Mouse (Mus musculus) MEL (cell line): ENCODE results near the gene Ap3m1. TPM values are rescaled to one million over a fixed set of nuclear protein-coding genes. Genes with fewer than 3 reads are reported as not detected.

Experiments
- DNase-seq: peaks from one replicate; pipeline ENCODE4 v3.0.0; 2011; ENCODE audit warnings: low read depth, low spot score
- H3K27ac ChIP-seq: 2 replicates; pipeline ENCODE4 v1.5.1; 2012; ENCODE audit warnings: low read depth, mild to moderate bottlenecking, control low read depth, low read length, moderate library complexity; ENCODE audit not compliant: control insufficient read depth
- H3K27me3 ChIP-seq, 2 experiments: fragments of 150-350 bp in 1 of 2; sonication (generic) in 1 of 2; 2 replicates each; pipeline ENCODE4 v1.6.1; 2012; ENCODE audit warnings: low read length in 2 of 2, mild to moderate bottlenecking in 2 of 2, improper control_type of control experiment in 1 of 2, moderate library complexity in 1 of 2; ENCODE audit not compliant: insufficient read depth in 2 of 2, control insufficient read depth in 1 of 2
- H3K36me3 ChIP-seq, 2 experiments: 2 replicates each; pipeline ENCODE4 v1.6.1; 2012 to 2014; ENCODE audit warnings: low read length in 2 of 2, improper control_type of control experiment in 1 of 2, inconsistent platforms in 1 of 2, mild to moderate bottlenecking in 1 of 2; ENCODE audit not compliant: insufficient read depth in 2 of 2, control insufficient read depth in 1 of 2
- H3K4me1 ChIP-seq, 2 experiments: fragments of 150-350 bp in 1 of 2; sonication (generic) in 1 of 2; 2 replicates each; pipeline ENCODE4 v1.6.1; 2012; ENCODE audit warnings: low read length in 2 of 2, improper control_type of control experiment in 1 of 2, mild to moderate bottlenecking in 1 of 2; ENCODE audit not compliant: insufficient read depth in 2 of 2, control insufficient read depth in 1 of 2
- H3K4me3 ChIP-seq, 2 experiments: fragments of 150-350 bp in 1 of 2; sonication (generic) in 1 of 2; 2 replicates each; pipeline ENCODE4 v1.5.1; 2012; ENCODE audit warnings: low read depth in 2 of 2, low read length in 2 of 2, mild to moderate bottlenecking in 2 of 2, moderate library complexity in 2 of 2, control low read depth in 1 of 2, improper control_type of control experiment in 1 of 2; ENCODE audit not compliant: control insufficient read depth in 1 of 2, insufficient read depth in 1 of 2
- H3K79me2 ChIP-seq: 2 replicates; pipeline ENCODE4 v1.6.1; 2012; ENCODE audit warnings: mild to moderate bottlenecking, low read length, moderate library complexity; ENCODE audit not compliant: control insufficient read depth, poor library complexity, insufficient read depth
- H3K9ac ChIP-seq: 2 replicates; pipeline ENCODE4 v1.6.1; 2012; ENCODE audit warnings: low read depth, mild to moderate bottlenecking, control low read depth, low read length, moderate library complexity; ENCODE audit not compliant: control insufficient read depth, poor library complexity, severe bottlenecking
- H3K9me3 ChIP-seq: fragments of 150-350 bp; sonication (generic); replicated peaks from 2 replicates; pipeline ENCODE4 v1.6.1; 2012; ENCODE audit warnings: mild to moderate bottlenecking, low read length, improper control_type of control experiment, moderate library complexity; ENCODE audit not compliant: insufficient read depth
- BHLHE40 ChIP-seq: IDR thresholded peaks from 2 replicates; pipeline ENCODE4 v1.6.1; 2012; ENCODE audit warnings: low read depth, mild to moderate bottlenecking, inconsistent platforms, low read length, improper control_type of control experiment, borderline replicate concordance
- CHD1 ChIP-seq: IDR thresholded peaks from 2 replicates; pipeline ENCODE4 v1.6.1; 2012; ENCODE audit warnings: low read depth, mild to moderate bottlenecking, inconsistent platforms, low read length, improper control_type of control experiment
- E2F4 ChIP-seq: IDR thresholded peaks from 2 replicates; pipeline ENCODE4 v1.6.1; 2011; ENCODE audit warnings: low read depth, low read length, improper control_type of control experiment, borderline replicate concordance
- ELF1 ChIP-seq: IDR thresholded peaks from 2 replicates; pipeline ENCODE4 v1.6.1; 2014; ENCODE audit warnings: low read depth, mild to moderate bottlenecking, inconsistent platforms, low read length, improper control_type of control experiment, moderate library complexity
- EP300 ChIP-seq, 2 experiments: IDR thresholded peaks; 2 replicates each; pipeline ENCODE4 v1.6.1; 2011; ENCODE audit warnings: improper control_type of control experiment in 2 of 2, low read length in 2 of 2, low read depth in 1 of 2, mild to moderate bottlenecking in 1 of 2
- ETS1 ChIP-seq: IDR thresholded peaks from 2 replicates; pipeline ENCODE4 v1.6.1; 2012; ENCODE audit warnings: low read depth, mild to moderate bottlenecking, inconsistent platforms, low read length, improper control_type of control experiment, moderate library complexity
- GATA1 ChIP-seq: IDR thresholded peaks from 2 replicates; pipeline ENCODE4 v1.6.1; 2011; ENCODE audit warnings: low read depth, low read length, improper control_type of control experiment
- HCFC1 ChIP-seq: IDR thresholded peaks from 2 replicates; pipeline ENCODE4 v1.6.1; 2012; ENCODE audit warnings: low read depth, mild to moderate bottlenecking, inconsistent platforms, low read length, improper control_type of control experiment, moderate library complexity
- JUND ChIP-seq: IDR thresholded peaks from 2 replicates; pipeline ENCODE4 v1.6.1; 2011; ENCODE audit warnings: low read depth, mild to moderate bottlenecking, improper control_type of control experiment, low read length
- MAFK ChIP-seq: IDR thresholded peaks from 2 replicates; pipeline ENCODE4 v1.6.1; 2011; ENCODE audit warnings: low read depth, mild to moderate bottlenecking, low read length, improper control_type of control experiment, borderline replicate concordance
- MAX ChIP-seq: IDR thresholded peaks from 2 replicates; pipeline ENCODE4 v1.6.1; 2011; ENCODE audit warnings: low read length, improper control_type of control experiment
- MAZ ChIP-seq: IDR thresholded peaks from 2 replicates; pipeline ENCODE4 v1.6.1; 2012; ENCODE audit warnings: low read depth, mild to moderate bottlenecking, inconsistent platforms, low read length, improper control_type of control experiment
- MEF2A ChIP-seq: IDR thresholded peaks from 2 replicates; pipeline ENCODE4 v1.6.1; 2014; ENCODE audit warnings: low read depth, mild to moderate bottlenecking, inconsistent platforms, low read length, improper control_type of control experiment; ENCODE audit not compliant: poor library complexity, insufficient replicate concordance, severe bottlenecking; ENCODE audit errors: extremely low read depth
- MXI1 ChIP-seq: IDR thresholded peaks from 2 replicates; pipeline ENCODE4 v1.6.1; 2011; ENCODE audit warnings: mild to moderate bottlenecking, low read depth, low read length, improper control_type of control experiment
- MYB ChIP-seq: IDR thresholded peaks from 2 replicates; pipeline ENCODE4 v1.6.1; 2011; ENCODE audit warnings: mild to moderate bottlenecking, low read depth, low read length, improper control_type of control experiment
- NELFE ChIP-seq: IDR thresholded peaks from 2 replicates; pipeline ENCODE4 v1.6.1; 2011; ENCODE audit warnings: low read depth, low read length, improper control_type of control experiment
- POLR2A ChIP-seq, 2 experiments: IDR thresholded peaks; 2 replicates each; pipeline ENCODE4 v1.6.1; 2011 to 2012; ENCODE audit warnings: low read length in 2 of 2, mild to moderate bottlenecking in 2 of 2, control low read depth in 1 of 2, improper control_type of control experiment in 1 of 2, low read depth in 1 of 2, moderate library complexity in 1 of 2; ENCODE audit not compliant: control insufficient read depth in 1 of 2, insufficient read depth in 1 of 2, poor library complexity in 1 of 2
- POLR2AphosphoS2 ChIP-seq: IDR thresholded peaks from 2 replicates; pipeline ENCODE4 v1.6.1; 2011; ENCODE audit warnings: low read length, improper control_type of control experiment
- RCOR1 ChIP-seq: IDR thresholded peaks from 2 replicates; pipeline ENCODE4 v1.6.1; 2012; ENCODE audit warnings: low read depth, mild to moderate bottlenecking, inconsistent platforms, low read length, improper control_type of control experiment
- SIN3A ChIP-seq: IDR thresholded peaks from 2 replicates; pipeline ENCODE4 v1.6.1; 2012; ENCODE audit warnings: low read length, improper control_type of control experiment, inconsistent platforms
- TAL1 ChIP-seq: IDR thresholded peaks from 2 replicates; pipeline ENCODE4 v1.6.1; 2012; ENCODE audit warnings: mild to moderate bottlenecking, inconsistent platforms, low read length, moderate library complexity, mixed read lengths
- TBP ChIP-seq: IDR thresholded peaks from 2 replicates; pipeline ENCODE4 v1.8.0; 2011; ENCODE audit warnings: low read depth, low read length, improper control_type of control experiment
- TCF12 ChIP-seq: IDR thresholded peaks from 2 replicates; pipeline ENCODE4 v1.6.1; 2014; ENCODE audit warnings: low read depth, mild to moderate bottlenecking, inconsistent platforms, low read length, improper control_type of control experiment, moderate library complexity
- UBTF ChIP-seq: IDR thresholded peaks from 2 replicates; pipeline ENCODE4 v1.6.1; 2012; ENCODE audit warnings: low read depth, mild to moderate bottlenecking, inconsistent platforms, low read length, improper control_type of control experiment, moderate library complexity, borderline replicate concordance; ENCODE audit not compliant: insufficient read depth
- ZC3H11A ChIP-seq: IDR thresholded peaks from 2 replicates; pipeline ENCODE4 v1.6.1; 2012; ENCODE audit warnings: low read depth, mild to moderate bottlenecking, inconsistent platforms, low read length, improper control_type of control experiment
- ZMIZ1 ChIP-seq: IDR thresholded peaks from 2 replicates; pipeline ENCODE4 v1.6.1; 2012; ENCODE audit warnings: low read depth, mild to moderate bottlenecking, inconsistent platforms, low read length, improper control_type of control experiment, moderate library complexity
- ZNF384 ChIP-seq: IDR thresholded peaks from 2 replicates; pipeline ENCODE4 v1.6.1; 2012; ENCODE audit warnings: low read depth, mild to moderate bottlenecking, inconsistent platforms, low read length, improper control_type of control experiment
- polyA plus RNA-seq, 2 experiments: library from polyadenylated mRNA; stranded (reverse) in 1 of 2; unstranded in 1 of 2; fragments of >175 nt in 1 of 2; fragments of >200 nt in 1 of 2; gene quantifications; 2 replicates each; pipeline versions ENCODE4 v1.2.1 to v1.2.4; 2012; ENCODE audit warnings: low replicate concordance in 2 of 2, low read depth in 1 of 2; ENCODE audit not compliant: insufficient read length in 2 of 2, insufficient read depth in 1 of 2, missing spikeins in 1 of 2
- total RNA-seq: library from RNA; depleted of rRNA; stranded (reverse); fragments of 300-350 nt; gene quantifications from 2 replicates; pipeline ENCODE4 v1.2.3, GENCODE M21; 2012

The Ap3m1 gene
- total and polyA plus RNA-seq, 3 experiments, result 31.8 to 47.4 TPM; not detected in 1

- Histone ChIP-seq H3K9me3 (no peaks in the 10 kb centered on the region), H3K4me1 (peaks cover 21 to 35% of the 10 kb centered on the region in 2 experiments), H3K79me2 (peaks cover 28% of the 10 kb centered on the region), H3K36me3 (peaks cover 0 to 43% of the 10 kb centered on the region in 2 experiments; a peak in 2 of 4 replicates), H3K4me3 (peak overlapping the region; percentile 84 to 86), H3K9ac (peak overlapping the region; percentile 83), H3K27me3 (no peaks in the 10 kb centered on the region), H3K27ac (peak overlapping the region; percentile 98)
- TF ChIP-seq ZNF384 (no peak), CHD1 (peak; percentile 54; the same call in 1 of the 2 replicates), TCF12 (peak; percentile 91), GATA1 (peak; percentile 94), RCOR1 (peak; percentile 91), POLR2AphosphoS2 (peak; percentile 47; the same call in 1 of the 2 replicates), EP300 (IDR thresholded peaks at IDR 0.05; ENCODE audit: low read depth in 1 of 2, low read length in 2 of 2) (peak; percentile 84 to 86), ZC3H11A (peak; percentile 24; the same call in 1 of the 2 replicates), MYB (peak; percentile 38; the same call in 1 of the 2 replicates), MXI1 (peak; percentile 67), BHLHE40 (peak; percentile 83; the same call in 1 of the 2 replicates), NELFE (peak; percentile 19), ETS1 (peak; percentile 85), ELF1 (no peak), SIN3A (peak; percentile 78), MAFK (no peak; the same call in 1 of the 2 replicates), MAX (0 out of 2 replicates have a peak, but pooled peaks have one; percentile 28), UBTF (no peak), ZMIZ1 (no peak), HCFC1 (peak; percentile 40; the same call in 1 of the 2 replicates), JUND (0 out of 2 replicates have a peak, but pooled peaks have one; percentile 19), TAL1 (peak; percentile 87), E2F4 (no peak), POLR2A (IDR thresholded peaks at IDR 0.05; ENCODE audit: control insufficient read depth in 1 of 2, insufficient read depth in 1 of 2, low read depth in 1 of 2, low read length in 2 of 2, poor library complexity in 1 of 2) (peak in 1 of 2 experiments; percentile 57; a peak in 2 of 4 replicates), TBP (peak; percentile 75), MAZ (no peak; the same call in none of the 2 replicates), MEF2A (no peak)
- DNase-seq, result peak; percentile 84
These were observed 22.4 kb upstream of the Ap3m1 start for GRCm38 (mm10) chr14:21074398-21075320.
